Mouse (Mus musculus): Measurements from ENCODE around the gene Nagpa. TPM values are rescaled to one million over a fixed set of nuclear protein-coding genes. Genes with fewer than 3 reads are reported as not detected.

The Nagpa gene
- polyA plus RNA-seq, 1 experiment from 2014 or later, result 14.5 TPM

- Histone ChIP-seq H3K27ac (replicated peaks; ENCODE audit: low read depth, low read length) (no peak overlapping the region), H3K9ac (ENCODE audit: low read depth, low read length) (no peak overlapping the region), H3K4me1 (ENCODE audit: control insufficient read depth, insufficient read depth, low read length) (no peaks in the 10 kb centered on the region), H3K27me3 (replicated peaks; ENCODE audit: control insufficient read depth, insufficient read depth, low read length) (no peaks in the 10 kb centered on the region), H3K4me2 (ENCODE audit: low read depth, low read length) (no peak overlapping the region), H3K36me3 (ENCODE audit: control insufficient read depth, insufficient read depth, low read length) (no peaks in the 10 kb centered on the region), H3K9me3 (ENCODE audit: control insufficient read depth, low read length) (no peaks in the 10 kb centered on the region), H3K4me3 (ENCODE audit: low read depth, low read length) (no peak overlapping the region)
- ATAC-seq (ENCODE audit: low read depth) (no peak), DNase-seq (ENCODE audit: low spot score) (no peak)
- WGBS, result 71% methylated on average over 2 of the region's 2 CpGs
Measured at GRCm38 (mm10) chr16:5210365-5210764, 6.6 kb upstream of the Nagpa start.

GRCm38 (mm10) chr16:5206051-5206450, 2.2 kb upstream of the Nagpa start:
- no peak overlapping the region for H3K4me2 ChIP-seq (ENCODE audit: low read depth, low read length)
- no peaks in the 10 kb centered on the region for H3K36me3 ChIP-seq (ENCODE audit: control insufficient read depth, insufficient read depth, low read length)
- H3K9me3 ChIP-seq (ENCODE audit: control insufficient read depth, low read length), result no peaks in the 10 kb centered on the region
- ATAC-seq (ENCODE audit: low read depth) (no peak), DNase-seq (ENCODE audit: low spot score) (no peak)
- no peak overlapping the region for H3K27ac ChIP-seq (replicated peaks; ENCODE audit: low read depth, low read length)
- no peak overlapping the region for H3K9ac ChIP-seq (ENCODE audit: low read depth, low read length)
- H3K4me3 ChIP-seq (ENCODE audit: low read depth, low read length), result no peak overlapping the region
- no peaks in the 10 kb centered on the region for H3K27me3 ChIP-seq (replicated peaks; ENCODE audit: control insufficient read depth, insufficient read depth, low read length)
- 60% methylated on average over 5 of the region's 5 CpGs for WGBS
- H3K4me1 ChIP-seq (ENCODE audit: control insufficient read depth, insufficient read depth, low read length), result no peaks in the 10 kb centered on the region

- WGBS, result 87% methylated on average over 5 of the region's 5 CpGs
- H3K4me2 ChIP-seq (ENCODE audit: low read depth, low read length), result no peak overlapping the region
- H3K27me3 ChIP-seq (replicated peaks; ENCODE audit: control insufficient read depth, insufficient read depth, low read length), result no peaks in the 10 kb centered on the region
- no peaks in the 10 kb centered on the region for H3K36me3 ChIP-seq (ENCODE audit: control insufficient read depth, insufficient read depth, low read length)
- H3K9me3 ChIP-seq (ENCODE audit: control insufficient read depth, low read length), result no peaks in the 10 kb centered on the region
- no peaks in the 10 kb centered on the region for H3K4me1 ChIP-seq (ENCODE audit: control insufficient read depth, insufficient read depth, low read length)
- no peak overlapping the region for H3K9ac ChIP-seq (ENCODE audit: low read depth, low read length)
- no peak for ATAC-seq (ENCODE audit: low read depth)
- H3K27ac ChIP-seq (replicated peaks; ENCODE audit: low read depth, low read length), result no peak overlapping the region
- no peak overlapping the region for H3K4me3 ChIP-seq (ENCODE audit: low read depth, low read length)
- DNase-seq (ENCODE audit: low spot score), result no peak
Measured at GRCm38 (mm10) chr16:5205431-5205970, 1.7 kb upstream of the Nagpa start.

GRCm38 (mm10) chr16:5203200-5203599, 612 bp downstream of the Nagpa start:
- Histone ChIP-seq H3K4me1 (ENCODE audit: control insufficient read depth, insufficient read depth, low read length) (no peaks in the 10 kb centered on the region), H3K27ac (replicated peaks; ENCODE audit: low read depth, low read length) (no peak overlapping the region), H3K36me3 (ENCODE audit: control insufficient read depth, insufficient read depth, low read length) (no peaks in the 10 kb centered on the region), H3K4me2 (ENCODE audit: low read depth, low read length) (peak overlapping the region; percentile 97), H3K4me3 (ENCODE audit: low read depth, low read length) (peak overlapping the region; percentile 88), H3K9me3 (ENCODE audit: control insufficient read depth, low read length) (no peaks in the 10 kb centered on the region), H3K9ac (ENCODE audit: low read depth, low read length) (peak overlapping the region; percentile 67), H3K27me3 (replicated peaks; ENCODE audit: control insufficient read depth, insufficient read depth, low read length) (no peaks in the 10 kb centered on the region)
- ATAC-seq (ENCODE audit: low read depth) (no peak; the same call in 1 of the 2 replicates), DNase-seq (ENCODE audit: low spot score) (no peak)
- WGBS, result under 1% methylated on average over 36 of the region's 36 CpGs

- DNase-seq (ENCODE audit: low spot score) (peak; percentile 50), ATAC-seq (ENCODE audit: low read depth) (no peak)
- 13% methylated on average over 4 of the region's 4 CpGs for WGBS
- H3K4me1 ChIP-seq (ENCODE audit: control insufficient read depth, insufficient read depth, low read length), result no peaks in the 10 kb centered on the region
- no peaks in the 10 kb centered on the region for H3K27me3 ChIP-seq (replicated peaks; ENCODE audit: control insufficient read depth, insufficient read depth, low read length)
- H3K9ac ChIP-seq (ENCODE audit: low read depth, low read length), result 0 out of 2 replicates have a peak overlapping the region, but pooled peaks have one; percentile 67
- no peaks in the 10 kb centered on the region for H3K36me3 ChIP-seq (ENCODE audit: control insufficient read depth, insufficient read depth, low read length)
- H3K27ac ChIP-seq (replicated peaks; ENCODE audit: low read depth, low read length), result no peak overlapping the region
- no peaks in the 10 kb centered on the region for H3K9me3 ChIP-seq (ENCODE audit: control insufficient read depth, low read length)
- H3K4me3 ChIP-seq (ENCODE audit: low read depth, low read length), result peak overlapping the region; percentile 88
- peak overlapping the region; percentile 97 for H3K4me2 ChIP-seq (ENCODE audit: low read depth, low read length)
Measured at GRCm38 (mm10) chr16:5202681-5203080, 1.1 kb downstream of the Nagpa start.

GRCm38 (mm10) chr16:5195080-5195479, 8.7 kb downstream of the Nagpa start:
- H3K4me2 ChIP-seq (ENCODE audit: low read depth, low read length), result no peak overlapping the region
- no peak for ATAC-seq (ENCODE audit: low read depth)

GRCm38 (mm10) chr16:5186234-5186633, 17.6 kb downstream of the Nagpa start:
- WGBS, result 82% methylated on average over 7 of the region's 7 CpGs

More at GRCm38 (mm10) chr16:5195080-5195479, 8.7 kb downstream of the Nagpa start:
- 37% methylated on average over 6 of the region's 6 CpGs for WGBS
- no peaks in the 10 kb centered on the region for H3K27me3 ChIP-seq (replicated peaks; ENCODE audit: control insufficient read depth, insufficient read depth, low read length)
- H3K4me1 ChIP-seq (ENCODE audit: control insufficient read depth, insufficient read depth, low read length), result no peaks in the 10 kb centered on the region
- no peaks in the 10 kb centered on the region for H3K36me3 ChIP-seq (ENCODE audit: control insufficient read depth, insufficient read depth, low read length)
- no peak overlapping the region for H3K27ac ChIP-seq (replicated peaks; ENCODE audit: low read depth, low read length)
- DNase-seq (ENCODE audit: low spot score), result peak; percentile 45
- no peaks in the 10 kb centered on the region for H3K9me3 ChIP-seq (ENCODE audit: control insufficient read depth, low read length)
- no peak overlapping the region for H3K4me3 ChIP-seq (ENCODE audit: low read depth, low read length)
- H3K9ac ChIP-seq (ENCODE audit: low read depth, low read length), result no peak overlapping the region

GRCm38 (mm10) chr16:5185691-5186090, 18.1 kb downstream of the Nagpa start:
- H3K9me3 ChIP-seq (ENCODE audit: control insufficient read depth, low read length), result no peaks in the 10 kb centered on the region
- H3K27me3 ChIP-seq (replicated peaks; ENCODE audit: control insufficient read depth, insufficient read depth, low read length), result no peaks in the 10 kb centered on the region
- WGBS, result 64% methylated on average over 7 of the region's 7 CpGs
- H3K4me3 ChIP-seq (ENCODE audit: low read depth, low read length), result no peak overlapping the region
- H3K4me1 ChIP-seq (ENCODE audit: control insufficient read depth, insufficient read depth, low read length), result no peaks in the 10 kb centered on the region
- H3K36me3 ChIP-seq (ENCODE audit: control insufficient read depth, insufficient read depth, low read length), result no peaks in the 10 kb centered on the region
- no peak overlapping the region for H3K4me2 ChIP-seq (ENCODE audit: low read depth, low read length)
- H3K9ac ChIP-seq (ENCODE audit: low read depth, low read length), result no peak overlapping the region
- ATAC-seq (ENCODE audit: low read depth), result no peak
- no peak for DNase-seq (ENCODE audit: low spot score)
- H3K27ac ChIP-seq (replicated peaks; ENCODE audit: low read depth, low read length), result no peak overlapping the region

More at GRCm38 (mm10) chr16:5186234-5186633, 17.6 kb downstream of the Nagpa start:
- Histone ChIP-seq H3K9ac (ENCODE audit: low read depth, low read length) (no peak overlapping the region), H3K9me3 (ENCODE audit: control insufficient read depth, low read length) (no peaks in the 10 kb centered on the region), H3K36me3 (ENCODE audit: control insufficient read depth, insufficient read depth, low read length) (no peaks in the 10 kb centered on the region), H3K4me2 (ENCODE audit: low read depth, low read length) (no peak overlapping the region), H3K27me3 (replicated peaks; ENCODE audit: control insufficient read depth, insufficient read depth, low read length) (no peaks in the 10 kb centered on the region), H3K4me3 (ENCODE audit: low read depth, low read length) (no peak overlapping the region), H3K4me1 (ENCODE audit: control insufficient read depth, insufficient read depth, low read length) (no peaks in the 10 kb centered on the region), H3K27ac (replicated peaks; ENCODE audit: low read depth, low read length) (no peak overlapping the region)
- ATAC-seq (ENCODE audit: low read depth) (no peak), DNase-seq (ENCODE audit: low spot score) (no peak)

- Histone ChIP-seq H3K9me3 (ENCODE audit: control insufficient read depth, low read length) (no peaks in the 10 kb centered on the region), H3K4me1 (ENCODE audit: control insufficient read depth, insufficient read depth, low read length) (no peaks in the 10 kb centered on the region), H3K4me2 (ENCODE audit: low read depth, low read length) (no peak overlapping the region), H3K36me3 (ENCODE audit: control insufficient read depth, insufficient read depth, low read length) (no peaks in the 10 kb centered on the region), H3K27ac (replicated peaks; ENCODE audit: low read depth, low read length) (no peak overlapping the region), H3K4me3 (ENCODE audit: low read depth, low read length) (no peak overlapping the region), H3K27me3 (replicated peaks; ENCODE audit: control insufficient read depth, insufficient read depth, low read length) (no peaks in the 10 kb centered on the region), H3K9ac (ENCODE audit: low read depth, low read length) (no peak overlapping the region)
- DNase-seq (ENCODE audit: low spot score) (no peak), ATAC-seq (ENCODE audit: low read depth) (no peak)
- 79% methylated on average over 5 of the region's 5 CpGs for WGBS
Measured at GRCm38 (mm10) chr16:5184956-5185355, 18.9 kb downstream of the Nagpa start.
